Mouse (Mus musculus): Measurements from ENCODE around the gene Qars.

GRCm38 (mm10) chr9:108460319-108461178 lies 47.0 kb upstream of the Qars start, which contains the start of gene Ccdc71:
- TF ChIP-seq CTCF (conservative IDR thresholded peaks at IDR 0.05; ENCODE audit: low read length) (no peak), POU5F1 (IDR thresholded peaks at IDR 0.05; ENCODE audit: borderline replicate concordance, low read length) (no peak), NANOG (IDR thresholded peaks at IDR 0.05; ENCODE audit: borderline replicate concordance, low read length) (no peak)

Measured in E14TG2a.4 (cell line).